Mouse (Mus musculus): ENCODE data around the gene Rpl9-ps1.

DNA sequence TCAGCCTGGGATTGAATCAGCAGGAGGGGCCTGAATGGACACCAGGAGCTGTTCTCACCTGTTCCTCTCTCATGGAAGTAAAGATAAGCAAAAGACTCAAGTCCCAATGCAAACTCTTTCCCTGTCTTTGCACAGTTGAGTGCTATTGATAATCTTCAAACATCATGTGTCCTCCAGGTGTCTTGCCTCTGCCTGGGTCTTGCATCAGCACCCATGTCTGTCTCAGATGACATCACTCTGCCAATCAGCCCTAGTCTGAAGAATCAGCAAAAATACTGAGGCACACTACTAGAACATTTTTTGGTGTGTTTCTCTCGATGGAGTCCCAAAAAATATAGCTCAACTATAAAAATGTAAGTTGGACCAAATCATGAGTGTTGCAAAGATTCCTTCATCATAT is 46.6 kb upstream of the Rpl9-ps1 start:
- no peak for TF ChIP-seq POLR2A (IDR thresholded peaks at IDR 0.05; ENCODE audit: extremely low read depth, insufficient read depth, low read length)
- TF ChIP-seq CTCF (IDR thresholded peaks at IDR 0.05; ENCODE audit: extremely low read depth, insufficient read depth, low read length): no peak

Measured in cortical plate, adult 2 months (tissue).